Comparison of ENCODE assay signal across 1 mouse cellular context in genomic region chr2:25211121-25211670, GRCm38 (mm10).
A peak's percentile ranks its signal among the peaks of the same experiment; 100 is the strongest.
TF ChIP-seq lines count a peak whose summit lies in the region.

Nelfb (minus strand) TSS chr2:25211489.

TF ChIP-seq in CH12.LX, 34 proteins besides CTCF, POLR2A, EP300 and RAD21 (continued from another document):
- TF ChIP-seq NELFE (IDR thresholded peaks at IDR 0.05; ENCODE audit: low read depth, low read length): peak; percentile 86
- no peak for TF ChIP-seq UBTF (IDR thresholded peaks at IDR 0.05; ENCODE audit: low read depth, low read length)
- peak; percentile 97 for TF ChIP-seq MXI1 (IDR thresholded peaks at IDR 0.05; ENCODE audit: low read depth, low read length)
- peak; percentile 74 for TF ChIP-seq MEF2A (IDR thresholded peaks at IDR 0.05; ENCODE audit: borderline replicate concordance, low read depth, low read length)
- TF ChIP-seq POLR2AphosphoS2 (IDR thresholded peaks at IDR 0.05; ENCODE audit: low read depth, low read length): no peak; the same call in 1 of the 2 replicates
- TF ChIP-seq ZMIZ1 (IDR thresholded peaks at IDR 0.05; ENCODE audit: low read depth, low read length): peak; percentile 82; the same call in 1 of the 2 replicates
- peak; percentile 86; the same call in 1 of the 2 replicates for TF ChIP-seq KAT2A (IDR thresholded peaks at IDR 0.05; ENCODE audit: insufficient replicate concordance, low read length)
- TF ChIP-seq JUN (IDR thresholded peaks at IDR 0.05; ENCODE audit: insufficient read depth, low read depth, low read length): no peak
- peak; percentile 83 for TF ChIP-seq BHLHE40 (IDR thresholded peaks at IDR 0.05; ENCODE audit: low read depth, low read length)
- peak; percentile 76; the same call in 1 of the 2 replicates for TF ChIP-seq MYC (IDR thresholded peaks at IDR 0.05; ENCODE audit: low read depth, low read length)
- TF ChIP-seq ZKSCAN1 (IDR thresholded peaks at IDR 0.05; ENCODE audit: borderline replicate concordance, low read depth, low read length): no peak
- TF ChIP-seq GABPA (IDR thresholded peaks at IDR 0.05; ENCODE audit: insufficient replicate concordance, low read depth, low read length): peak; percentile 40; the same call in 1 of the 2 replicates
- TF ChIP-seq SIN3A (IDR thresholded peaks at IDR 0.05; ENCODE audit: low read length): peak; percentile 91
- TF ChIP-seq ELF1 (IDR thresholded peaks at IDR 0.05; ENCODE audit: low read depth, low read length): peak; percentile 94
- no peak for TF ChIP-seq USF2 (conservative IDR thresholded peaks at IDR 0.05; ENCODE audit: low read depth, low read length)
- no peak for TF ChIP-seq JUND (conservative IDR thresholded peaks at IDR 0.05; ENCODE audit: low read depth, low read length)
